Mouse (Mus musculus) liver, embryonic 14.5 days (tissue): ENCODE data around the gene Crp. TPM values are rescaled to one million over a fixed set of nuclear protein-coding genes. Genes with fewer than 3 reads are reported as not detected.
A peak's percentile ranks its signal among the peaks of the same experiment; 100 is the strongest.

Experiments
- ATAC-seq: fragments of 200-750 bp; cut with Nextera tagmentation; 2 replicates; pipeline ENCODE4 v1.8.0; 2017; ENCODE audit warnings: moderate number of reproducible peaks, mild to moderate bottlenecking, moderate library complexity; ENCODE audit not compliant: insufficient read depth
- DNase-seq, 3 experiments: peaks; one replicate each; pipeline ENCODE4 v3.0.0-alpha.2; 2012 to 2013; ENCODE audit warnings: low read depth in 3 of 3, low spot score in 3 of 3
- H3K27ac ChIP-seq: fragments of 300-500 bp; sonication (generic); 2 replicates; pipeline ENCODE4 v1.5.1; 2014; ENCODE audit warnings: moderate library complexity, mild to moderate bottlenecking, control low read depth, inconsistent platforms
- H3K27me3 ChIP-seq: fragments of 300-500 bp; sonication (generic); 2 replicates; pipeline ENCODE4 v1.6.1; 2014; ENCODE audit warnings: mild to moderate bottlenecking, low read length, moderate library complexity; ENCODE audit not compliant: control insufficient read depth, insufficient read depth
- H3K36me3 ChIP-seq: fragments of 300-500 bp; sonication (generic); replicated peaks from 2 replicates; pipeline ENCODE4 v1.6.1; 2014; ENCODE audit warnings: low read depth; ENCODE audit not compliant: control insufficient read depth, insufficient read depth
- H3K4me1 ChIP-seq, 2 experiments: fragments of 200-500 bp in 1 of 2; fragments of 300-500 bp in 1 of 2; sonication (generic) in 1 of 2; replicated peaks; 2 replicates each; pipeline ENCODE4 v1.6.1; 2012 to 2014; ENCODE audit warnings: antibody characterized with exemption in 1 of 2, inconsistent platforms in 1 of 2, low read length in 1 of 2; ENCODE audit not compliant: control insufficient read depth in 2 of 2, insufficient read depth in 2 of 2
- H3K4me2 ChIP-seq: fragments of 300-500 bp; sonication (generic); 2 replicates; pipeline ENCODE4 v1.6.1; 2014; ENCODE audit warnings: low read depth, mild to moderate bottlenecking, control low read depth, moderate library complexity
- H3K4me3 ChIP-seq, 2 experiments: fragments of 200-500 bp in 1 of 2; fragments of 300-500 bp in 1 of 2; sonication (generic) in 1 of 2; 2 replicates each; pipeline ENCODE4 v1.5.1; 2012 to 2014; ENCODE audit warnings: low read depth in 2 of 2, low read length in 2 of 2, mild to moderate bottlenecking in 2 of 2, control low read depth in 1 of 2, inconsistent platforms in 1 of 2, moderate library complexity in 1 of 2; ENCODE audit not compliant: insufficient read depth in 1 of 2
- H3K9ac ChIP-seq: fragments of 300-500 bp; sonication (generic); replicated peaks from 2 replicates; pipeline ENCODE4 v1.6.1; 2014; ENCODE audit warnings: mild to moderate bottlenecking, control low read depth, moderate library complexity
- H3K9me3 ChIP-seq: fragments of 300-500 bp; sonication (generic); 2 replicates; pipeline ENCODE4 v1.6.1; 2016; ENCODE audit warnings: low read length, mixed read lengths; ENCODE audit not compliant: control insufficient read depth
- CTCF ChIP-seq: IDR thresholded peaks from 2 replicates; pipeline ENCODE4 v1.5.1; 2016; ENCODE audit warnings: antibody characterized with exemption, low read depth, control low read depth
- EP300 ChIP-seq: IDR thresholded peaks from 2 replicates; pipeline ENCODE4 v1.6.1; 2016; ENCODE audit warnings: antibody characterized with exemption, low read depth
- WGBS: fragments of 180-500 bp; shearing (Covaris S2); extraction: QIAGEN DNeasy Blood & Tissue Kit; methylation state at CpG from one replicate; pipeline ENCODE4 v1.1.7; 2014; ENCODE audit not compliant: insufficient replicate concordance; 5-methylcytosine and 5-hydroxymethylcytosine counted together
- polyA plus RNA-seq, 2 experiments: library from polyadenylated mRNA; depleted of rRNA in 1 of 2; stranded (reverse) in 1 of 2; unstranded in 1 of 2; fragments of >200 nt; fragmentation: Nextera tagmentation in 1 of 2; extraction: Ambion mirVana in 1 of 2; gene quantifications; 2 replicates each; pipeline versions ENCODE4 v1.2.1 to v1.2.3; 2012 to 2014

Crp gene
- polyA plus RNA-seq, 2 experiments: 10.8 to 39.0 TPM

GRCm38 (mm10) chr1:172652040-172652662, 45.7 kb upstream of the Crp start:
- no peak overlapping the region for H3K4me3 ChIP-seq
- TF ChIP-seq CTCF (no peak), EP300 (no peak)
- H3K27ac ChIP-seq: no peak overlapping the region
- H3K4me1 ChIP-seq: peaks cover 0 to 2% of the 10 kb centered on the region in 2 experiments; a peak in 1 of 4 replicates
- H3K9me3 ChIP-seq: no peaks in the 10 kb centered on the region
- no peak overlapping the region for H3K9ac ChIP-seq
- no peak for DNase-seq
- H3K27me3 ChIP-seq: no peaks in the 10 kb centered on the region
- peak overlapping the region; percentile 22 for H3K4me2 ChIP-seq
- H3K36me3 ChIP-seq: no peaks in the 10 kb centered on the region
- 63% methylated on average over 18 of the region's 18 CpGs for WGBS
- peak; percentile 52; the same call in 1 of the 2 replicates for ATAC-seq

GRCm38 (mm10) chr1:172653900-172654299, 44.0 kb upstream of the Crp start:
- Histone ChIP-seq H3K27ac (no peak overlapping the region), H3K9ac (no peak overlapping the region), H3K4me3 (no peak overlapping the region), H3K9me3 (no peaks in the 10 kb centered on the region), H3K27me3 (no peaks in the 10 kb centered on the region), H3K36me3 (no peaks in the 10 kb centered on the region), H3K4me1 (peaks cover 0 to 2% of the 10 kb centered on the region in 2 experiments; a peak in 1 of 4 replicates), H3K4me2 (no peak overlapping the region)
- DNase-seq: no peak
- no peak for TF ChIP-seq CTCF
- no peak for TF ChIP-seq EP300
- ATAC-seq: no peak
- WGBS: 35% methylated on average over 6 of the region's 6 CpGs

- Histone ChIP-seq H3K27ac (no peak overlapping the region), H3K4me2 (no peak overlapping the region), H3K9me3 (no peaks in the 10 kb centered on the region), H3K9ac (no peak overlapping the region), H3K27me3 (no peaks in the 10 kb centered on the region), H3K4me1 (no peaks in the 10 kb centered on the region), H3K36me3 (no peaks in the 10 kb centered on the region), H3K4me3 (no peak overlapping the region)
- no peak for DNase-seq
- no peak for TF ChIP-seq EP300
- TF ChIP-seq CTCF: no peak
- WGBS: 53% methylated on average over 3 of the region's 3 CpGs
- ATAC-seq: no peak
Measured at GRCm38 (mm10) chr1:172657266-172657665, 40.6 kb upstream of the Crp start.

- 62% methylated on average over 8 of the region's 8 CpGs for WGBS
- no peaks in the 10 kb centered on the region for H3K36me3 ChIP-seq
- TF ChIP-seq EP300 (no peak), CTCF (no peak)
- H3K9me3 ChIP-seq: no peaks in the 10 kb centered on the region
- H3K4me2 ChIP-seq: no peak overlapping the region
- ATAC-seq (no peak), DNase-seq (no peak)
- no peak overlapping the region for H3K27ac ChIP-seq
- H3K9ac ChIP-seq: no peak overlapping the region
- H3K27me3 ChIP-seq: no peaks in the 10 kb centered on the region
- no peak overlapping the region for H3K4me3 ChIP-seq
- no peaks in the 10 kb centered on the region for H3K4me1 ChIP-seq
Measured at GRCm38 (mm10) chr1:172659688-172660087, 38.2 kb upstream of the Crp start.

GRCm38 (mm10) chr1:172665457-172665856, 32.4 kb upstream of the Crp start:
- Histone ChIP-seq H3K4me1 (no peaks in the 10 kb centered on the region), H3K9ac (no peak overlapping the region), H3K27ac (no peak overlapping the region), H3K4me3 (no peak overlapping the region), H3K9me3 (no peaks in the 10 kb centered on the region), H3K4me2 (no peak overlapping the region), H3K36me3 (no peaks in the 10 kb centered on the region), H3K27me3 (no peaks in the 10 kb centered on the region)
- 29% methylated on average over 2 of the region's 2 CpGs for WGBS
- ATAC-seq (no peak), DNase-seq (no peak)
- no peak for TF ChIP-seq CTCF
- no peak for TF ChIP-seq EP300
